Mouse (Mus musculus): ENCODE results near the gene Pin1rt1. TPM values are rescaled to one million over a fixed set of nuclear protein-coding genes. Genes with fewer than 3 reads are reported as not detected.

Gene Pin1rt1
- total and polyA plus RNA-seq, 3 experiments = 0.07 TPM; not detected in 2

GRCm38 (mm10) chr2:104763134-104763703 is 47.0 kb upstream of the Pin1rt1 start:
- Histone ChIP-seq H3K79me2 (ENCODE audit: control insufficient read depth, insufficient read depth, low read length, poor library complexity) (no peaks in the 10 kb centered on the region), H3K27me3 (ENCODE audit: control insufficient read depth in 1 of 2, insufficient read depth in 2 of 2, low read length in 2 of 2) (no peaks in the 10 kb centered on the region), H3K36me3 (ENCODE audit: control insufficient read depth in 1 of 2, insufficient read depth in 2 of 2, low read length in 2 of 2) (peaks cover 0 to 17% of the 10 kb centered on the region in 2 experiments; a peak in 2 of 4 replicates), H3K9ac (ENCODE audit: control insufficient read depth, low read depth, low read length, poor library complexity, severe bottlenecking) (peak overlapping the region; percentile 16), H3K4me1 (ENCODE audit: control insufficient read depth in 1 of 2, insufficient read depth in 2 of 2, low read length in 2 of 2) (peaks cover 7 to 8% of the 10 kb centered on the region in 2 experiments), H3K27ac (ENCODE audit: control insufficient read depth, low read depth, low read length) (peak overlapping the region; percentile 77), H3K4me3 (ENCODE audit: control insufficient read depth in 1 of 2, insufficient read depth in 1 of 2, low read depth in 2 of 2, low read length in 2 of 2) (peak overlapping the region in 1 of 2 experiments; percentile 1; a peak in 1 of 4 replicates), H3K9me3 (replicated peaks; ENCODE audit: insufficient read depth, low read length) (no peaks in the 10 kb centered on the region)
- TF ChIP-seq MAX (IDR thresholded peaks at IDR 0.05; ENCODE audit: low read length) (peak; percentile 50; the same call in 1 of the 2 replicates), EP300 (IDR thresholded peaks at IDR 0.05; ENCODE audit: low read depth in 1 of 2, low read length in 2 of 2) (peak; percentile 50 to 61; a peak in 3 of 4 replicates), MYB (IDR thresholded peaks at IDR 0.05; ENCODE audit: low read depth, low read length) (peak; percentile 54; the same call in 1 of the 2 replicates), MYC (IDR thresholded peaks at IDR 0.05; ENCODE audit: low read depth, low read length) (peak; percentile 87; the same call in 1 of the 2 replicates), GATA1 (IDR thresholded peaks at IDR 0.05; ENCODE audit: low read depth, low read length) (peak; percentile 44), POLR2AphosphoS5 (IDR thresholded peaks at IDR 0.05; ENCODE audit: borderline replicate concordance, low read depth, low read length) (no peak), TBP (IDR thresholded peaks at IDR 0.05; ENCODE audit: low read depth, low read length) (0 out of 2 replicates have a peak, but pooled peaks have one; percentile 6), CTCF (IDR thresholded peaks at IDR 0.05 in 2 of 3, conservative IDR thresholded peaks at IDR 0.05 in 1 of 3; ENCODE audit: control insufficient read depth in 1 of 3, insufficient read depth in 1 of 3, low read depth in 2 of 3, low read length in 3 of 3, poor library complexity in 1 of 3, severe bottlenecking in 1 of 3) (peak in 2 of 3 experiments; percentile 6 to 7; a peak in 2 of 6 replicates), MXI1 (IDR thresholded peaks at IDR 0.05; ENCODE audit: low read depth, low read length) (0 out of 2 replicates have a peak, but pooled peaks have one; percentile 37), KAT2A (conservative IDR thresholded peaks at IDR 0.05; ENCODE audit: low read depth, low read length) (no peak), ZNF384 (IDR thresholded peaks at IDR 0.05; ENCODE audit: low read depth, low read length) (no peak), SIN3A (IDR thresholded peaks at IDR 0.05; ENCODE audit: low read length) (0 out of 2 replicates have a peak, but pooled peaks have one; percentile 22), POLR2A (IDR thresholded peaks at IDR 0.05; ENCODE audit: control insufficient read depth in 1 of 2, insufficient read depth in 1 of 2, low read depth in 1 of 2, low read length in 2 of 2, poor library complexity in 1 of 2) (peak in 1 of 2 experiments; percentile 34; a peak in 1 of 4 replicates), ZKSCAN1 (IDR thresholded peaks at IDR 0.05; ENCODE audit: low read depth, low read length) (no peak), UBTF (IDR thresholded peaks at IDR 0.05; ENCODE audit: borderline replicate concordance, insufficient read depth, low read depth, low read length) (no peak), JUND (IDR thresholded peaks at IDR 0.05; ENCODE audit: low read depth, low read length) (0 out of 2 replicates have a peak, but pooled peaks have one; percentile 21), RCOR1 (IDR thresholded peaks at IDR 0.05; ENCODE audit: low read depth, low read length) (0 out of 2 replicates have a peak, but pooled peaks have one; percentile 10), ELF1 (IDR thresholded peaks at IDR 0.05; ENCODE audit: low read depth, low read length) (0 out of 2 replicates have a peak, but pooled peaks have one; percentile 17)
- DNase-seq (ENCODE audit: low read depth, low spot score) = peak; percentile 80

GRCm38 (mm10) chr2:104750611-104751010 is 34.4 kb upstream of the Pin1rt1 start:
- no peaks in the 10 kb centered on the region for H3K36me3 ChIP-seq (ENCODE audit: control insufficient read depth in 1 of 2, insufficient read depth in 2 of 2, low read length in 2 of 2)
- H3K4me3 ChIP-seq (ENCODE audit: control insufficient read depth in 1 of 2, insufficient read depth in 1 of 2, low read depth in 2 of 2, low read length in 2 of 2) = no peak overlapping the region
- DNase-seq (ENCODE audit: low read depth, low spot score) = peak; percentile 75
- no peaks in the 10 kb centered on the region for H3K79me2 ChIP-seq (ENCODE audit: control insufficient read depth, insufficient read depth, low read length, poor library complexity)
- no peaks in the 10 kb centered on the region for H3K9me3 ChIP-seq (replicated peaks; ENCODE audit: insufficient read depth, low read length)
- no peak overlapping the region for H3K9ac ChIP-seq (ENCODE audit: control insufficient read depth, low read depth, low read length, poor library complexity, severe bottlenecking)
- no peaks in the 10 kb centered on the region for H3K27me3 ChIP-seq (ENCODE audit: control insufficient read depth in 1 of 2, insufficient read depth in 2 of 2, low read length in 2 of 2)
- peaks cover 0 to 3% of the 10 kb centered on the region in 2 experiments; a peak in 2 of 4 replicates for H3K4me1 ChIP-seq (ENCODE audit: control insufficient read depth in 1 of 2, insufficient read depth in 2 of 2, low read length in 2 of 2)
- no peak for TF ChIP-seq ZMIZ1 (IDR thresholded peaks at IDR 0.05; ENCODE audit: low read depth, low read length)
- TF ChIP-seq ZC3H11A (IDR thresholded peaks at IDR 0.05; ENCODE audit: low read depth, low read length) = peak; percentile 80
- peak; percentile 42 to 83 (median 44) for TF ChIP-seq CTCF (IDR thresholded peaks at IDR 0.05 in 2 of 3, conservative IDR thresholded peaks at IDR 0.05 in 1 of 3; ENCODE audit: control insufficient read depth in 1 of 3, insufficient read depth in 1 of 3, low read depth in 2 of 3, low read length in 3 of 3, poor library complexity in 1 of 3, severe bottlenecking in 1 of 3)
- no peak for TF ChIP-seq RCOR1 (IDR thresholded peaks at IDR 0.05; ENCODE audit: low read depth, low read length)
- peak; percentile 81 for TF ChIP-seq SMC3 (IDR thresholded peaks at IDR 0.05; ENCODE audit: low read depth, low read length)
- peak; percentile 91 for TF ChIP-seq RAD21 (IDR thresholded peaks at IDR 0.05; ENCODE audit: low read depth, low read length)
- TF ChIP-seq CHD2 (IDR thresholded peaks at IDR 0.05; ENCODE audit: low read length) = no peak
- no peak overlapping the region for H3K27ac ChIP-seq (ENCODE audit: control insufficient read depth, low read depth, low read length)
